Mouse (Mus musculus) kidney, adult 2 months (tissue): ENCODE data around the gene Slx. TPM values are rescaled to one million over a fixed set of nuclear protein-coding genes. Genes with fewer than 3 reads are reported as not detected.
"Not testable (repeated sequence)": the region's sequence is repeated elsewhere in the genome, so short reads cannot be mapped to it uniquely, and the experiment has no call there.

Experiments used
- DNase-seq: peaks from one replicate; pipeline ENCODE4 v3.0.0; 2021
- H3K27ac ChIP-seq: fragments of 200-500 bp; 2 replicates; pipeline ENCODE4 v1.5.1; 2012; ENCODE audit warnings: low read depth, low read length, control low read depth, inconsistent platforms; ENCODE audit not compliant: insufficient read depth
- H3K27me3 ChIP-seq: fragments of 200-500 bp; replicated peaks from 2 replicates; pipeline ENCODE4 v1.6.1; 2012; ENCODE audit warnings: mild to moderate bottlenecking, moderate library complexity, low read length, inconsistent platforms; ENCODE audit not compliant: control insufficient read depth, insufficient read depth
- H3K36me3 ChIP-seq: fragments of 200-500 bp; 2 replicates; pipeline ENCODE4 v1.6.1; 2012; ENCODE audit warnings: mild to moderate bottlenecking, moderate library complexity, low read length, inconsistent platforms; ENCODE audit not compliant: control insufficient read depth, insufficient read depth
- H3K4me1 ChIP-seq: fragments of 200-500 bp; 2 replicates; pipeline ENCODE4 v1.6.1; 2011; ENCODE audit warnings: low read length; ENCODE audit not compliant: control insufficient read depth, insufficient read depth
- H3K4me3 ChIP-seq: fragments of 200-500 bp; 2 replicates; pipeline ENCODE4 v1.5.1; 2011; ENCODE audit warnings: mild to moderate bottlenecking, low read depth, low read length, control low read depth; ENCODE audit not compliant: insufficient read depth
- WGBS: fragments of 180-500 bp; shearing (Covaris S2); methylation state at CpG from one replicate; pipeline ENCODE4 v1.1.7; 2018; 5-methylcytosine and 5-hydroxymethylcytosine counted together
- polyA plus RNA-seq: library from polyadenylated mRNA; depleted of rRNA; stranded (reverse); fragments of >200 nt; gene quantifications from 2 replicates; pipeline ENCODE4 v1.2.3, GENCODE M21; 2012; rRNA removed

Gene Slx
- not detected in 2 replicates for polyA plus RNA-seq

- H3K4me1 ChIP-seq, H3K4me3 ChIP-seq, H3K36me3 ChIP-seq, H3K27me3 ChIP-seq, DNase-seq, H3K27ac ChIP-seq: not testable (repeated sequence)
- WGBS: 59% methylated on average over 3 of the region's 3 CpGs
Measured at GRCm38 (mm10) chrX:26545465-26545864, at the start of gene Slx. Slx (minus strand) TSS chrX:26545565.

Other genes with a start within 250 kb of the Slx start
- not detected in 2 replicates for gene Gm2030, start 235.5 kb downstream of the Slx start, polyA plus RNA-seq
- gene Gm14525, start 157.1 kb upstream of the Slx start, polyA plus RNA-seq: not detected in 2 replicates